Comparison of ENCODE assay signal across 7 mouse cellular contexts in genomic region chr7:16221582-16222272, GRCm38 (mm10). TPM values are rescaled to one million over a fixed set of nuclear protein-coding genes. Genes with fewer than 3 reads are reported as not detected.
DNase-seq lines count a peak whose midpoint lies in the region; ATAC-seq lines count a peak whose summit lies in the region.

Dhx34 (minus strand) TSS chr7:16222037.

- peak within 1 kb of the TSS; percentile 80 for H3K27ac ChIP-seq in embryonic facial prominence, embryonic 12.5 days
- H3K27ac ChIP-seq in limb, embryonic 11.5 days (replicated peaks; ENCODE audit: low read depth, low read length), result no peak within 1 kb of the TSS
- H3K27ac ChIP-seq in midbrain, embryonic 14.5 days (replicated peaks; ENCODE audit: low read depth, low read length), result peak within 1 kb of the TSS; percentile 66

- peak; percentile 96 for DNase-seq in adrenal gland, postnatal 25 days
- DNase-seq in heart, adult 11 months, result peak; percentile 99
- peak; percentile 97 for DNase-seq in kidney, adult 18-20 months
- DNase-seq in limb, embryonic 11.5 days (ENCODE audit: low spot score), result peak; percentile 98
- DNase-seq in midbrain, embryonic 14.5 days, result peak; percentile 99
- peak; percentile 94 to 95 for DNase-seq in spleen, adult 18-20 months

- H3K4me1 ChIP-seq in embryonic facial prominence, embryonic 12.5 days, result no peaks in the 10 kb centered on the region
- no peaks in the 10 kb centered on the region; the same call in 1 of the 2 replicates for H3K4me1 ChIP-seq in limb, embryonic 11.5 days (ENCODE audit: control insufficient read depth, insufficient read depth, low read length)
- peaks cover 10% of the 10 kb centered on the region; the same call in 1 of the 2 replicates for H3K4me1 ChIP-seq in midbrain, embryonic 14.5 days (ENCODE audit: control insufficient read depth, insufficient read depth, low read length)

- H3K4me2 ChIP-seq in embryonic facial prominence, embryonic 12.5 days (replicated peaks), result peak within 1 kb of the TSS; percentile 61
- H3K4me2 ChIP-seq in limb, embryonic 11.5 days (ENCODE audit: low read depth, severe bottlenecking), result peak within 1 kb of the TSS; percentile 60
- H3K4me2 ChIP-seq in midbrain, embryonic 14.5 days (ENCODE audit: low read length), result peak within 1 kb of the TSS; percentile 68

- WGBS in embryonic facial prominence, embryonic 12.5 days, result 2% methylated on average over 34 of the region's 34 CpGs
- WGBS in limb, embryonic 11.5 days, result 2% methylated on average over 34 of the region's 34 CpGs
- 1% methylated on average over 34 of the region's 34 CpGs for WGBS in midbrain, embryonic 14.5 days

- peak within 1 kb of the TSS; percentile 81 for H3K9ac ChIP-seq in embryonic facial prominence, embryonic 12.5 days
- peak within 1 kb of the TSS; percentile 70 for H3K9ac ChIP-seq in limb, embryonic 11.5 days (ENCODE audit: low read length)
- H3K9ac ChIP-seq in midbrain, embryonic 14.5 days (replicated peaks; ENCODE audit: low read length), result peak within 1 kb of the TSS; percentile 72

- no peaks in the 10 kb centered on the region for H3K27me3 ChIP-seq in embryonic facial prominence, embryonic 12.5 days
- no peaks in the 10 kb centered on the region for H3K27me3 ChIP-seq in limb, embryonic 11.5 days (ENCODE audit: control insufficient read depth, insufficient read depth, low read length)
- no peaks in the 10 kb centered on the region for H3K27me3 ChIP-seq in midbrain, embryonic 14.5 days (ENCODE audit: control insufficient read depth, insufficient read depth, low read length)

- peak; percentile 94 for ATAC-seq in embryonic facial prominence, embryonic 12.5 days (ENCODE audit: insufficient number of reproducible peaks, insufficient read depth, low FRiP score, low TSS enrichment)
- ATAC-seq in limb, embryonic 11.5 days (ENCODE audit: insufficient number of reproducible peaks, low FRiP score, low TSS enrichment, low read depth), result peak; percentile 93
- ATAC-seq in midbrain, embryonic 14.5 days (ENCODE audit: low FRiP score, low TSS enrichment), result peak; percentile 93

- H3K4me3 ChIP-seq in embryonic facial prominence, embryonic 12.5 days, result peak within 1 kb of the TSS; percentile 58
- peak within 1 kb of the TSS; percentile 58 for H3K4me3 ChIP-seq in limb, embryonic 11.5 days (ENCODE audit: low read depth, low read length)
- peak within 1 kb of the TSS; percentile 64 for H3K4me3 ChIP-seq in midbrain, embryonic 14.5 days (replicated peaks; ENCODE audit: low read depth, low read length)

- H3K36me3 ChIP-seq in embryonic facial prominence, embryonic 12.5 days, result peaks cover 12% of the 10 kb centered on the region; the same call in 1 of the 2 replicates
- H3K36me3 ChIP-seq in limb, embryonic 11.5 days (ENCODE audit: control insufficient read depth, insufficient read depth, low read length), result no peaks in the 10 kb centered on the region; the same call in 1 of the 2 replicates
- peaks cover 19% of the 10 kb centered on the region for H3K36me3 ChIP-seq in midbrain, embryonic 14.5 days (ENCODE audit: control insufficient read depth, insufficient read depth, low read length)

- H3K9me3 ChIP-seq in embryonic facial prominence, embryonic 12.5 days, result no peaks in the 10 kb centered on the region
- H3K9me3 ChIP-seq in limb, embryonic 11.5 days (ENCODE audit: control insufficient read depth, low read length), result no peaks in the 10 kb centered on the region
- no peaks in the 10 kb centered on the region for H3K9me3 ChIP-seq in midbrain, embryonic 14.5 days (ENCODE audit: control insufficient read depth, low read length)

RNA-seq across cellular contexts. Expression of gene Dhx34, which starts in this region (rescaled TPM):
- 14.1 and 20.3 TPM in 2 replicates for total RNA-seq in adrenal gland, postnatal 25 days (2021)
- 16.6 and 18.2 TPM in 2 replicates for polyA plus RNA-seq in embryonic facial prominence, embryonic 12.5 days (2016; fragmentation: Nextera tagmentation; extraction: Ambion mirVana)
- 8.5 and 9.4 TPM in 2 replicates for polyA plus RNA-seq in limb, embryonic 11.5 days (2014; fragmentation: Nextera tagmentation; extraction: Ambion mirVana)
- 11.6 and 11.9 TPM in 2 replicates for polyA plus RNA-seq in midbrain, embryonic 14.5 days (2014; fragmentation: Nextera tagmentation; extraction: Ambion mirVana)
